Mouse (Mus musculus): ENCODE results near the gene Sympk. TPM values are rescaled to one million over a fixed set of nuclear protein-coding genes. Genes with fewer than 3 reads are reported as not detected.
"Not testable (repeated sequence)": the region's sequence is repeated elsewhere in the genome, so short reads cannot be mapped to it uniquely, and the experiment has no call there.

The Sympk gene
- polyA plus RNA-seq, 1 experiment, result 108 TPM

DNA sequence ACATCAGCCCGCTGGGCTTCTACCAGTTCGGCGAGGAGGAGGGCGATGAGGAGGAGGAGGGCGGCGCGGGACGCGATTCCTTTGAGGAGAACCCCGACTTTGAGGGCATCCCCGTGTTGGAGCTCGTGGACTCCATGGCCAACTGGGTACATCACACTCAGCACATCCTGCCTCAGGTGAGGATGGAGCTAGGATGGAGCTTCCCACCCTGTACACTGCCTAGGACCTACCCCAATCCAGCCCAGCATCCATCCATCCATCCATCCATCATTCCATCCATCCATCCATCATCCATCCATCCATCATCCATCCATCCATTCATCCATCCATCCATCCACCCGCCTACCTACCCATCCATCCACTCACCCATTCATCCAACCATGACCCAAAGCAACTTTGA, 41.7 kb downstream of the Sympk start:
- no peaks in the 10 kb centered on the region for H3K4me1 ChIP-seq (ENCODE audit: control insufficient read depth, insufficient read depth, low read length)
- no peak overlapping the region for H3K4me3 ChIP-seq (replicated peaks; ENCODE audit: control insufficient read depth, low read depth, low read length)
- WGBS, result 48% methylated on average over 13 of the region's 13 CpGs
- H3K27ac ChIP-seq (ENCODE audit: control insufficient read depth, insufficient read depth, low read depth, low read length, poor library complexity), result no peak overlapping the region
- TF ChIP-seq CTCF (IDR thresholded peaks at IDR 0.05; ENCODE audit: control insufficient read depth, insufficient read depth, low read length) (no peak), POLR2A (IDR thresholded peaks at IDR 0.05; ENCODE audit: borderline replicate concordance, control insufficient read depth, low read depth, low read length) (no peak)

GRCm38 (mm10) chr7:19067063-19067462, 42.9 kb downstream of the Sympk start:
- Histone ChIP-seq H3K4me1 (ENCODE audit: control insufficient read depth, insufficient read depth, low read length) (no peaks in the 10 kb centered on the region), H3K4me3 (replicated peaks; ENCODE audit: control insufficient read depth, low read depth, low read length) (no peak overlapping the region), H3K27ac (ENCODE audit: control insufficient read depth, insufficient read depth, low read depth, low read length, poor library complexity) (no peak overlapping the region)
- TF ChIP-seq POLR2A (IDR thresholded peaks at IDR 0.05; ENCODE audit: borderline replicate concordance, control insufficient read depth, low read depth, low read length) (no peak), CTCF (IDR thresholded peaks at IDR 0.05; ENCODE audit: control insufficient read depth, insufficient read depth, low read length) (no peak)
- 32% methylated on average over 14 of the region's 14 CpGs for WGBS

DNA sequence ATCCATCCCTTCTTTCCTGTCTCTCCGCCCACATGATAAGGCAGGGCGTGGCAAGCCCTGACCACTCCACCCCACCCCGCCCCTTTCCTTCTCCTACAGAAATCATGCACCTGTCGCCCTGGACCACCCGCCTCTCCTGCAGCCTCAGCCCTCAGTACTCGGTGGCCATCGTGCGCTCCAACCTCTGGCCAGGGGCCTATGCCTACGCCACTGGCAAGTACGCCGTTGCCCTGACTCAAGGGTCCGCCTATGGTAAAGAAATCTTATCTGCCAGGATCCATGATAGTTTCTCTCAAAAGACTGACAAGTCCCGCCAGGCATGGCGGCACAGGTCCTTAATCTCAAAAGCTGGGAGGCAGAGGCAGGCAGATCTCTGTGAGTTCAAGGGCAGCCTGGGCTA, 43.8 kb downstream of the Sympk start:
- WGBS, result 66% methylated on average over 12 of the region's 14 CpGs
- TF ChIP-seq CTCF (IDR thresholded peaks at IDR 0.05; ENCODE audit: control insufficient read depth, insufficient read depth, low read length) (no peak), POLR2A (IDR thresholded peaks at IDR 0.05; ENCODE audit: borderline replicate concordance, control insufficient read depth, low read depth, low read length) (no peak)
- no peak overlapping the region for H3K4me3 ChIP-seq (replicated peaks; ENCODE audit: control insufficient read depth, low read depth, low read length)
- H3K27ac ChIP-seq (ENCODE audit: control insufficient read depth, insufficient read depth, low read depth, low read length, poor library complexity), result no peak overlapping the region
- no peaks in the 10 kb centered on the region for H3K4me1 ChIP-seq (ENCODE audit: control insufficient read depth, insufficient read depth, low read length)

GRCm38 (mm10) chr7:19068707-19069106, 44.5 kb downstream of the Sympk start:
- 0% methylated on average over 2 of the region's 2 CpGs for WGBS
- Histone ChIP-seq H3K4me1 (ENCODE audit: control insufficient read depth, insufficient read depth, low read length) (no peaks in the 10 kb centered on the region), H3K27ac (ENCODE audit: control insufficient read depth, insufficient read depth, low read depth, low read length, poor library complexity) (no peak overlapping the region), H3K4me3 (replicated peaks; ENCODE audit: control insufficient read depth, low read depth, low read length) (no peak overlapping the region)
- no peak for TF ChIP-seq POLR2A (IDR thresholded peaks at IDR 0.05; ENCODE audit: borderline replicate concordance, control insufficient read depth, low read depth, low read length)
- peak; percentile 74 for TF ChIP-seq CTCF (IDR thresholded peaks at IDR 0.05; ENCODE audit: control insufficient read depth, insufficient read depth, low read length)

GRCm38 (mm10) chr7:19069500-19069899, 45.3 kb downstream of the Sympk start:
- Histone ChIP-seq H3K27ac (ENCODE audit: control insufficient read depth, insufficient read depth, low read depth, low read length, poor library complexity) (no peak overlapping the region), H3K4me1 (ENCODE audit: control insufficient read depth, insufficient read depth, low read length) (no peaks in the 10 kb centered on the region), H3K4me3 (replicated peaks; ENCODE audit: control insufficient read depth, low read depth, low read length) (no peak overlapping the region)
- TF ChIP-seq POLR2A (IDR thresholded peaks at IDR 0.05; ENCODE audit: borderline replicate concordance, control insufficient read depth, low read depth, low read length), result no peak
- TF ChIP-seq CTCF (IDR thresholded peaks at IDR 0.05; ENCODE audit: control insufficient read depth, insufficient read depth, low read length), result peak; percentile 65
- WGBS, result 42% methylated on average over 3 of the region's 3 CpGs

- H3K4me1 ChIP-seq (ENCODE audit: control insufficient read depth, insufficient read depth, low read length); H3K27ac ChIP-seq (ENCODE audit: control insufficient read depth, insufficient read depth, low read depth, low read length, poor library complexity); H3K4me3 ChIP-seq (replicated peaks; ENCODE audit: control insufficient read depth, low read depth, low read length): not testable (repeated sequence)
- WGBS, result 18% methylated on average over 3 of the region's 3 CpGs
Measured at GRCm38 (mm10) chr7:19071024-19071423, 46.8 kb downstream of the Sympk start.

DNA sequence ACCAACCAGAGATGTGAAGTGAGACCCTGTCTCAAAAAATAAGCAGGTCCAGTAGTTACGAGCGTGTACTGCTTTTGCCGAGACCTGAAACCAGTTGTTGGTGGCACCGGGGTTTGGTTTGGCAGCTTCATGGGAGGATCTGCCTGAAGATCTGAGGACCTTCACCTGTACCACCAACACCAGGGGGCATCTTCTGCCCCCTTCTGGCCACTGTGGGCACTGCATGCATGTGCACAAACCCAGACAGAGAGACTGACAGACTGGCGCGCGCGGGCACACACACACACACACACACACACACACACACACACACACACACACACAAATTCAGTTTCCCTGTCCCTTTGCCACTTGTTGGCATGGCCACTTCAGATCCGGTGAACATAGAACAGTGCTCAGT, 49.3 kb downstream of the Sympk start:
- peaks cover 10% of the 10 kb centered on the region for H3K4me1 ChIP-seq (ENCODE audit: control insufficient read depth, insufficient read depth, low read length)
- H3K4me3 ChIP-seq (replicated peaks; ENCODE audit: control insufficient read depth, low read depth, low read length), result no peak overlapping the region
- 78% methylated on average over 9 of the region's 9 CpGs for WGBS
- H3K27ac ChIP-seq (ENCODE audit: control insufficient read depth, insufficient read depth, low read depth, low read length, poor library complexity), result no peak overlapping the region
- peak; percentile 59; the same call in 1 of the 2 replicates for TF ChIP-seq CTCF (IDR thresholded peaks at IDR 0.05; ENCODE audit: control insufficient read depth, insufficient read depth, low read length)
- TF ChIP-seq POLR2A (IDR thresholded peaks at IDR 0.05; ENCODE audit: borderline replicate concordance, control insufficient read depth, low read depth, low read length), result no peak

- no peak for TF ChIP-seq CTCF (IDR thresholded peaks at IDR 0.05; ENCODE audit: control insufficient read depth, insufficient read depth, low read length)
- no peak for TF ChIP-seq POLR2A (IDR thresholded peaks at IDR 0.05; ENCODE audit: borderline replicate concordance, control insufficient read depth, low read depth, low read length)
- no peak overlapping the region for H3K4me3 ChIP-seq (replicated peaks; ENCODE audit: control insufficient read depth, low read depth, low read length)
- WGBS, result 94% methylated on average over 6 of the region's 6 CpGs
- H3K4me1 ChIP-seq (ENCODE audit: control insufficient read depth, insufficient read depth, low read length), result peaks cover 10% of the 10 kb centered on the region
- H3K27ac ChIP-seq (ENCODE audit: control insufficient read depth, insufficient read depth, low read depth, low read length, poor library complexity), result no peak overlapping the region
Measured at GRCm38 (mm10) chr7:19074494-19074893, 50.3 kb downstream of the Sympk start.

- WGBS, result 53% methylated on average over 5 of the region's 5 CpGs
- H3K27ac ChIP-seq (ENCODE audit: control insufficient read depth, insufficient read depth, low read depth, low read length, poor library complexity), result no peak overlapping the region
- TF ChIP-seq POLR2A (IDR thresholded peaks at IDR 0.05; ENCODE audit: borderline replicate concordance, control insufficient read depth, low read depth, low read length), result no peak
- TF ChIP-seq CTCF (IDR thresholded peaks at IDR 0.05; ENCODE audit: control insufficient read depth, insufficient read depth, low read length), result no peak
- H3K4me1 ChIP-seq (ENCODE audit: control insufficient read depth, insufficient read depth, low read length), result peaks cover 10% of the 10 kb centered on the region
- peak overlapping the region; percentile 64 for H3K4me3 ChIP-seq (replicated peaks; ENCODE audit: control insufficient read depth, low read depth, low read length)
Measured at GRCm38 (mm10) chr7:19075231-19075630, 51.1 kb downstream of the Sympk start.

Data from bone marrow, adult 2 months (tissue).